Mouse (Mus musculus) myocyte (in vitro differentiated cells): ENCODE measurements around the gene Decr2. TPM values are rescaled to one million over a fixed set of nuclear protein-coding genes. Genes with fewer than 3 reads are reported as not detected.
"Not testable (repeated sequence)": the region's sequence is repeated elsewhere in the genome, so short reads cannot be mapped to it uniquely, and the experiment has no call there.

Source experiments
- H3K27me3 ChIP-seq: one replicate; pipeline ENCODE4 v1.6.1; 2011; ENCODE audit not compliant: control insufficient read depth, insufficient read depth, insufficient read length
- H3K36me3 ChIP-seq: one replicate; pipeline ENCODE4 v1.6.1; 2011; ENCODE audit not compliant: control insufficient read depth, insufficient read depth
- H3K4me2 ChIP-seq: one replicate; pipeline ENCODE4 v1.6.1; 2011; ENCODE audit warnings: low read depth, control low read depth
- H3K4me3 ChIP-seq: one replicate; pipeline ENCODE4 v1.5.1; 2011; ENCODE audit warnings: mild to moderate bottlenecking, control low read depth, moderate library complexity
- H3K79me2 ChIP-seq: one replicate; pipeline ENCODE4 v1.6.1; 2011; ENCODE audit not compliant: control insufficient read depth, insufficient read depth
- H3ac ChIP-seq: one replicate; pipeline ENCODE4 v1.6.1; 2011; ENCODE audit not compliant: control insufficient read depth, insufficient read length
- CEBPB ChIP-seq: IDR thresholded peaks from 2 replicates; pipeline ENCODE4 v1.6.1; 2011; ENCODE audit warnings: mild to moderate bottlenecking, moderate library complexity; ENCODE audit not compliant: poor library complexity, insufficient read depth, severe bottlenecking
- E2F4 ChIP-seq: IDR thresholded peaks from one replicate; pipeline ENCODE4 v1.6.1; 2011; ENCODE audit warnings: mild to moderate bottlenecking, control low read depth, moderate library complexity; ENCODE audit not compliant: insufficient read depth
- MAX ChIP-seq: IDR thresholded peaks from one replicate; pipeline ENCODE4 v1.6.1; 2011; ENCODE audit warnings: low read depth, mild to moderate bottlenecking, control low read depth
- MYOD1 ChIP-seq, 3 experiments: IDR thresholded peaks; one replicate each; pipeline ENCODE4 v1.6.1; 2011; ENCODE audit warnings: control low read depth in 2 of 3, low read depth in 2 of 3, mild to moderate bottlenecking in 2 of 3, moderate library complexity in 1 of 3; ENCODE audit not compliant: insufficient read length in 2 of 3, control insufficient read depth in 1 of 3
- MYOG ChIP-seq, 3 experiments: IDR thresholded peaks; one replicate each; pipeline ENCODE4 v1.6.1; 2011; ENCODE audit warnings: control low read depth in 2 of 3, low read depth in 2 of 3, mild to moderate bottlenecking in 2 of 3; ENCODE audit not compliant: insufficient read length in 2 of 3, control insufficient read depth in 1 of 3, insufficient read depth in 1 of 3
- POLR2A ChIP-seq: IDR thresholded peaks from one replicate; pipeline ENCODE4 v1.6.1; 2011; ENCODE audit warnings: low read depth, mild to moderate bottlenecking, control low read depth, moderate library complexity; ENCODE audit not compliant: insufficient read length
- POLR2AphosphoS2 ChIP-seq: IDR thresholded peaks from one replicate; pipeline ENCODE4 v1.6.1; 2011; ENCODE audit warnings: low read depth, control low read depth; ENCODE audit not compliant: insufficient read length
- REST ChIP-seq: IDR thresholded peaks from one replicate; pipeline ENCODE4 v1.6.1; 2011; ENCODE audit warnings: mild to moderate bottlenecking, control low read depth, moderate library complexity; ENCODE audit not compliant: insufficient read depth, insufficient read length
- SRF ChIP-seq: IDR thresholded peaks from one replicate; pipeline ENCODE4 v1.6.1; 2011; ENCODE audit warnings: low read depth; ENCODE audit not compliant: control insufficient read depth, insufficient read length
- TCF12 ChIP-seq: IDR thresholded peaks from one replicate; pipeline ENCODE4 v1.6.1; 2011; ENCODE audit warnings: mild to moderate bottlenecking, control low read depth; ENCODE audit not compliant: poor library complexity, insufficient read depth, severe bottlenecking
- TCF3 ChIP-seq: IDR thresholded peaks from one replicate; pipeline ENCODE4 v1.6.1; 2011; ENCODE audit warnings: low read depth, control low read depth; ENCODE audit not compliant: insufficient read length
- USF1 ChIP-seq: IDR thresholded peaks from one replicate; pipeline ENCODE4 v1.6.1; 2011; ENCODE audit warnings: low read depth, mild to moderate bottlenecking, control low read depth, moderate library complexity
- polyA plus RNA-seq: library from polyadenylated mRNA; unstranded; fragments of >200 nt; fragmentation: generic; extraction: Trizol; gene quantifications from one replicate; pipeline ENCODE4 v1.2.1, GENCODE M21; 2012; ENCODE audit warnings: missing spikeins

Decr2 gene
- polyA plus RNA-seq, 1 experiment = 8.3 TPM

GRCm38 (mm10) chr17:26101478-26101877 lies 11.3 kb upstream of the Decr2 start:
- Histone ChIP-seq H3K79me2 (no peaks in the 10 kb centered on the region), H3K4me3 (no peak overlapping the region), H3ac (no peak overlapping the region), H3K4me2 (no peak overlapping the region), H3K27me3 (no peaks in the 10 kb centered on the region), H3K36me3 (no peaks in the 10 kb centered on the region)
- TF ChIP-seq SRF = no peak
- TF ChIP-seq TCF12 = no peak
- no peak for TF ChIP-seq USF1
- no peak for TF ChIP-seq MYOD1 (IDR thresholded peaks at IDR 0.05; ENCODE audit: control insufficient read depth in 1 of 3, insufficient read length in 2 of 3, low read depth in 2 of 3)
- no peak for TF ChIP-seq MAX
- no peak for TF ChIP-seq REST
- TF ChIP-seq POLR2A = no peak
- no peak for TF ChIP-seq MYOG (IDR thresholded peaks at IDR 0.05; ENCODE audit: control insufficient read depth in 1 of 3, insufficient read depth in 1 of 3, insufficient read length in 2 of 3, low read depth in 2 of 3)
- TF ChIP-seq E2F4 = no peak
- TF ChIP-seq CEBPB = no peak
- TF ChIP-seq TCF3 = no peak
- no peak for TF ChIP-seq POLR2AphosphoS2

- Histone ChIP-seq H3K36me3 (no peaks in the 10 kb centered on the region), H3K4me2 (no peak overlapping the region), H3K79me2 (no peaks in the 10 kb centered on the region), H3K27me3 (no peaks in the 10 kb centered on the region), H3ac (no peak overlapping the region), H3K4me3 (no peak overlapping the region)
- TF ChIP-seq POLR2AphosphoS2 (no peak), TCF12 (no peak), POLR2A (no peak)
Measured at GRCm38 (mm10) chr17:26100166-26100565, 10.0 kb upstream of the Decr2 start.

- not testable (repeated sequence) for H3K79me2 ChIP-seq, H3ac ChIP-seq, H3K4me3 ChIP-seq, H3K36me3 ChIP-seq, H3K27me3 ChIP-seq, H3K4me2 ChIP-seq
Measured at GRCm38 (mm10) chr17:26099316-26099715, 9.2 kb upstream of the Decr2 start.

- Histone ChIP-seq H3K4me2 (no peak overlapping the region), H3K36me3 (no peaks in the 10 kb centered on the region), H3K4me3 (no peak overlapping the region), H3K27me3 (no peaks in the 10 kb centered on the region), H3ac (no peak overlapping the region), H3K79me2 (no peaks in the 10 kb centered on the region)
- TF ChIP-seq USF1 (no peak), TCF3 (no peak), TCF12 (no peak), POLR2A (no peak), POLR2AphosphoS2 (no peak), MAX (no peak), MYOG (IDR thresholded peaks at IDR 0.05; ENCODE audit: control insufficient read depth in 1 of 3, insufficient read depth in 1 of 3, insufficient read length in 2 of 3, low read depth in 2 of 3) (no peak), MYOD1 (IDR thresholded peaks at IDR 0.05; ENCODE audit: control insufficient read depth in 1 of 3, insufficient read length in 2 of 3, low read depth in 2 of 3) (no peak), SRF (no peak), REST (no peak)
Measured at GRCm38 (mm10) chr17:26098461-26098860, 8.3 kb upstream of the Decr2 start.

- Histone ChIP-seq H3K4me2 (peak within 1 kb of the TSS; percentile 73), H3K36me3 (no peaks in the 10 kb centered on the region)
- TF ChIP-seq POLR2A = peak; percentile 88
- TF ChIP-seq TCF12 = no peak
- peak; percentile 75 for TF ChIP-seq POLR2AphosphoS2
- no peak for TF ChIP-seq USF1
Measured at GRCm38 (mm10) chr17:26095121-26095740, 5.1 kb upstream of the Decr2 start, which contains the start of gene Nme4. Nme4 (minus strand) TSS chr17:26095602.

More at GRCm38 (mm10) chr17:26095121-26095740, 5.1 kb upstream of the Decr2 start, which contains the start of gene Nme4:
- Histone ChIP-seq H3K4me3 (peak within 1 kb of the TSS; percentile 22), H3K27me3 (no peaks in the 10 kb centered on the region), H3ac (no peak within 1 kb of the TSS), H3K79me2 (no peaks in the 10 kb centered on the region)
